Mouse (Mus musculus) thymus, postnatal 36 days (tissue): ENCODE data around the gene Kank2.
"Not testable (repeated sequence)": the region's sequence is repeated elsewhere in the genome, so short reads cannot be mapped to it uniquely, and the experiment has no call there.

ENCODE experiments used
- DNase-seq, 2 experiments: peaks; one replicate each; pipeline ENCODE4 v3.0.0; 2022; ENCODE audit warnings: mixed read lengths in 2 of 2

The Kank2 gene

GRCm38 (mm10) chr9:21781657-21782468 lies 16.7 kb downstream of the Kank2 start:
- no peak for DNase-seq

- no peak for DNase-seq
Observed at GRCm38 (mm10) chr9:21777726-21778125, 20.8 kb downstream of the Kank2 start.

GRCm38 (mm10) chr9:21774353-21774752 lies 24.2 kb downstream of the Kank2 start:
- no peak for DNase-seq

GRCm38 (mm10) chr9:21773396-21773795 lies 25.1 kb downstream of the Kank2 start:
- not testable (repeated sequence) for DNase-seq

GRCm38 (mm10) chr9:21769558-21770183 lies 28.9 kb downstream of the Kank2 start:
- DNase-seq, result no peak

- DNase-seq, result no peak
Observed at GRCm38 (mm10) chr9:21768511-21769411, 29.8 kb downstream of the Kank2 start.

GRCm38 (mm10) chr9:21767896-21768295 lies 30.6 kb downstream of the Kank2 start:
- DNase-seq, result no peak

- no peak for DNase-seq
Observed at GRCm38 (mm10) chr9:21764084-21764999, 34.2 kb downstream of the Kank2 start.

GRCm38 (mm10) chr9:21762135-21762534 lies 36.4 kb downstream of the Kank2 start:
- DNase-seq, result no peak

- DNase-seq, result peak; percentile 95
Observed at GRCm38 (mm10) chr9:21760155-21761088, 38.1 kb downstream of the Kank2 start, which contains the start of gene Spc24. Spc24 (minus strand) TSS chr9:21760303.

GRCm38 (mm10) chr9:21759718-21760117 lies 38.8 kb downstream of the Kank2 start:
- DNase-seq, result no peak

GRCm38 (mm10) chr9:21758576-21759529 lies 39.7 kb downstream of the Kank2 start:
- no peak for DNase-seq

- DNase-seq, result no peak
Observed at GRCm38 (mm10) chr9:21754516-21755321, 43.8 kb downstream of the Kank2 start.

GRCm38 (mm10) chr9:21754003-21754402 lies 44.5 kb downstream of the Kank2 start:
- no peak for DNase-seq

- no peak for DNase-seq
Observed at GRCm38 (mm10) chr9:21752252-21752792, 46.2 kb downstream of the Kank2 start.

- no peak for DNase-seq
Observed at GRCm38 (mm10) chr9:21751347-21751746, 47.2 kb downstream of the Kank2 start.

- DNase-seq, result no peak
Observed at GRCm38 (mm10) chr9:21750370-21750769, 48.2 kb downstream of the Kank2 start.

- DNase-seq, result no peak
Observed at GRCm38 (mm10) chr9:21749382-21750118, 49.0 kb downstream of the Kank2 start.
